Mouse (Mus musculus) cerebellum, postnatal 14 days (tissue): ENCODE measurements around the gene Clba1.

Experiments
- DNase-seq, 2 experiments: peaks; one replicate each; pipeline ENCODE4 v3.0.0; 2021; ENCODE audit warnings: mixed read lengths in 2 of 2

Clba1 gene

DNA sequence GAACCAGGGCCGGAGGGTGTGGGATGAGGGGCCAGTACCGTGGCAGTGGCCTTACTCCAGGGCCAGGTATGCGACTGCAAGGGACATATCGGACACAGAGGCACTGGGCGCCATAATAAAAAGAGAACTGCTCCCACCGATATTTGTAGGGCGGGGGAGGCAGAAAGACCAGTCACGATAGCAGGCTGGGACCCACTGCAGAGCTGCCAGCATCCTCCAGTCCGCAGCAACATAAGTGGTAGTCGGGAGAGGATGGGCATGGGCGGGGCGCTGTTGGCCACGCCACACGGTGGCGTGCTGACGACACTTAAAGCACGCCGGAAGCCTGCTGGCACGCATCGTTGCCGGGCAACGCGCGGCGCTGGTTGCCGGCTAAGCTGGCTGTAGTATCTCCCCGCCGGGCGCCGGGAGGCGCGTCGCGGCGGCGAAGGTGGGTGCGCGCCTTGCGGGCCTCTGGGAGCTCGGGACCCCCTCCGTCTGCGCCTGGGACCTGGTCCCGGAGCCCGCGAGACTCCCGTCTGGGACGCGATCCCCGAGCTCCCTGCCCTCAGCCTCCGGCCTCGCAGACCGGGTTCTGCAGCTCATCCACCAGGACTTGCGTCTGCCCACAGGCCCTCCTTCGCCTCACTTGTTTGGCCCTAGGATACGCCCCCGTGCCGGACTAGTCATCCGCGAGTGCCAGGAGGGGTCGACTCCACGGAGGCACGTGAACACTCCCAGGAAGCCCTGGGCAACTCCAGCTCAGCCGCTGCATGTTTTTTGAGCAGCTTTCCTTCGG, at the start of gene Clba1:
Gene Clba1, plus strand, starts transcription at position 351 of the 778 bp plus-strand sequence.
- DNase-seq, result peak; percentile 94 to 96

DNA sequence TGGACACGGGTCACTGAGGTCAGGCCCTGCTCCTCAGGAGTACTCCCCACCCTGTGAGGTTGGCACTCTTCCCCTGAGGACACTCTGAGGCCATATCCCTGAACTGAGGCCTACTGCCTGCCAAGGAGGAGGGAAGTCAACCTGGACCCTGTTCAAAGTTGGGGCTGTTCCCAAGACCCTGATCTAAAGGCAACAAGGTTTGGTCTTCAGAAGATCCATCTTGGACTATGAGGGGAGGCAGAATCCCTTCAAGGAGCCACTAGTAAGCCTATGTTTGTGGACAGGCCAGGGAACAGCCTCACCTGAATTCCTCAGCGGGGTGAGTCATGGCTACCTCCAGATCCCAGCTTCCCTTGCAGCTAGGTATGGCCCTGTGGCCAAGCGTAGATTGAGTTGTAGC, 49.3 kb upstream of the Clba1 start:
- no peak for DNase-seq

DNA sequence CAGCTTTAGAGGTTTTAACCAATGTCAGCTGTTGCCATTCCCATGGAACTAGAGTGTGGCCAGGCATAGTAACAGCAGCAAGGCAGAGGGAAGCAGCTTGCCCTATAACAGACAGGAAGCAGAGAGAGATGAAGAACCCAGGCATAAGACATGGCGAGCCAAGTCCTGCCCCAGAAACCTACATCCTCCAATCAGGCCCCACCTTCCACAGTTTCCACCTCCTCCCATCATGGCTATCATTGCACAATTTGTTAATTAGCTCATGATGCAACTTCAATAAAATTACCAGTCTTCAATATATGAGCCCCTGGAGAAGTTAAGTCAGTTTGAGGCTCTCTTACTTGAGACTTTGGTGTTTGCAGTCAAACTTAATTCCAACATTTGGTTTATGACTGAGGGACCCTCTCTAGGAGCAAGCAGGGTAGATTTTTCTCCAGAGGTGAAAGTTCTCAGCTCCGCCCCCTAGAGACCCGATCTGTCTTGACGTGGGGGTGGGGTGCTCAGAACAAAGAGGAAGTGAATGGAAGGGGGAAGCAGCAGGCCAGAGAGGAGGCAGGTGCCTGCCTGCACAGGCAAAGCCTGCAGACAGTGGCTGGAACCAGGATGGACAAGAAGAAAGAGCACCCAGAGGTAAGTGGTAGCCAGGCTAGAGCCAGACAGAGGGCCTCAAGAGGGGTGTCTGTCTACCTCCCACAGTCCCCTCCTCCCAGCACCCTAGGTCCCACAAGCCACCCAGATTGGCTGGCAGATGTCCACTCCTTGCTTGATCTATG, 48.4 kb upstream of the Clba1 start, which contains the start of gene Pld4:
Gene Pld4, plus strand, starts transcription at position 502 of the 773 bp plus-strand sequence.
- no peak for DNase-seq

GRCm38 (mm10) chr12:112761411-112761810, 47.3 kb upstream of the Clba1 start:
- no peak for DNase-seq

DNA sequence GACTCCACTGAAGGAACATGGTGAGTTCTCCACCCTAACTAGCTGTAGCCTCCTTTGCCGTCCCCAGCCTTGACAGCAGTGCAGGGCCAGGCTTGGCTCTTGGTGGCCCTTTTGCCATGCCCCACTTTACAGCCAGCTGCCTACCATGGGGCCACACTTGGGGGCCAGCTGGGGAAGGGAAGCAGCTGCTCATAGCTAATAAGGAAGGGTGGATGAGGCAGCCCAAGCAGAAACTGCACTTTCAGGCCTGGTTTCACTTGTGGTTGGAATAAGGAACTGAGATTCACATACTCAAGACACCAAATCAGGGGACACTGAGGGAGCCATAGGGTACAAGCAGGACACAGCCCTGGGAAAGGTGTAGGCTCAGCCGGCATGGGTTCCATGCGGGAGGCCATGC, 46.7 kb upstream of the Clba1 start:
- no peak for DNase-seq

GRCm38 (mm10) chr12:112763176-112763575, 45.6 kb upstream of the Clba1 start:
- DNase-seq, result no peak

DNA sequence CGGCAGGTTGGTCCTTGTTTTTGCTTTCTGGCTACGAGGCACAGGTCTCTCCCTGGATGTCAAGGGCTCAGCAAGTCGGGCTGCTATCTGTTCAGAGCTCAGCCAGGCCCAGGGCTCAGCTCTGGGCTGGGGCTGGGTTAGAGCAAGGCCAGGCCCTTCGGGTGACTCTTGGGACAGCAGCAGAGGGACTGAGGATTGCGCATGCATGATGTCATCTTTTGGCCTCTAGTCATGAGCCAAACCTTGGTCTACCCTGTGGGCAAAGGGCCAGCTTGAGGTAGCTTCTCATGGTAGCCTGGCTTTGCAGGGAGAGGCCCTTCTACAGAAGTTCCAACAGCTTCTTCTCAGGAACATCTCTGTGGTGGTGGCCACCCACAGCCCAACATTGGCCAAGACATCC, 44.6 kb upstream of the Clba1 start:
- no peak for DNase-seq

DNA sequence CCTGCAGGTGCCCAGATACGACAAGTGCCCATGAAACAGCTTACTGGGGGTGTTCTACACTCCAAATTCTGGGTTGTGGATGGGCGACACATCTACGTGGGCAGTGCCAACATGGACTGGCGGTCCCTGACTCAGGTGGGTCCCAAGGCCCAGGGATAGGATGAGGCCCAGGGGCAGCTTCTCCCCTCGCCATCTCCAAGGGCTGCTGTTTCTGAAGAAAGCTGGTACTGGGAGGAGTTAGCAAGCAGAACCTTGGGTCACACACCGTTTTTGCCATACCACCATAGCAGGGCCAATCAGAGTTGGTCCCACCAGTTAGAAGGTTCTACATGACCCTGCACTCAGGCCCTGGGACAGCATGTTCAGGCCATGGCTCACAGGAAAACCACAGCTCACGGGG, 43.7 kb upstream of the Clba1 start:
- no peak for DNase-seq

GRCm38 (mm10) chr12:112766586-112766985, 42.2 kb upstream of the Clba1 start:
- DNase-seq, result no peak

- DNase-seq, result peak; percentile 50 to 53
Observed at GRCm38 (mm10) chr12:112767036-112767890, 41.5 kb upstream of the Clba1 start.

DNA sequence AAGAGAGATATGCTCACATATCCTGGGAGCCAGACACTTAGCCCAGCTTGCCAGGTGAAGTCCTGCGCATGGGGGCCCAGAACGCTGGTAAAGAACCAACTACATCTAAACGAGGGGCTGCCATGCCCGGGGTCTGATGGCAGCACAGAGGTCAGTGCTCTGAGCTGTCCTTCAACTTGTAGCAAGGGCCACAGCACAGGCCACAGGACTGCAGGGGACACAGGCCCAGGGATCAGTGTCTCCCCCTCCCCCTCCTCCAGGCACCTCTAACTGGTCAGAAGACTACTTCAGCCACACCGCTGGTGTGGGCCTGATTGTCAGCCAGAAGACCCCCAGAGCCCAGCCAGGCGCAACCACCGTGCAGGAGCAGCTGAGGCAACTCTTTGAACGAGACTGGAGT, 40.6 kb upstream of the Clba1 start:
- no peak for DNase-seq

DNA sequence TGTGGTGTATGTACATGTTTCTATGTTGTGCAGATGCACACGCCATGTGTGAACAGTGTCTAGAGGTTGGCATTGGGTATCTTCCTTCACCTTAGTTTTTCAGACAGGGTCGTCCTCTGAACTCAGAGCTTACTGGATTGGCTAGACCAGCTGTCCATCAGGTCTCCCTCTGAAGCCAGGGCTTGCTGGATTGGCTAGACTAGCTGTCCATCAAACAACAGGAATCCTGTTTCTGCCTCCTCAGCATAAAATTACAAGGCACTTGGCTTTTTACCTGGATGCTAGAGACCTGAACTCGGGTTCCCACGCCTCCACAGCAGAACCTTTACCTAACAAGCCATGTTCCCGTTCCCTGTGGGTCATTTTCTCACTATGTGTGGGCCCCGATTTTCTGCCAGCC, 39.7 kb upstream of the Clba1 start:
- peak in 1 of 2 experiments; percentile 36 for DNase-seq

DNA sequence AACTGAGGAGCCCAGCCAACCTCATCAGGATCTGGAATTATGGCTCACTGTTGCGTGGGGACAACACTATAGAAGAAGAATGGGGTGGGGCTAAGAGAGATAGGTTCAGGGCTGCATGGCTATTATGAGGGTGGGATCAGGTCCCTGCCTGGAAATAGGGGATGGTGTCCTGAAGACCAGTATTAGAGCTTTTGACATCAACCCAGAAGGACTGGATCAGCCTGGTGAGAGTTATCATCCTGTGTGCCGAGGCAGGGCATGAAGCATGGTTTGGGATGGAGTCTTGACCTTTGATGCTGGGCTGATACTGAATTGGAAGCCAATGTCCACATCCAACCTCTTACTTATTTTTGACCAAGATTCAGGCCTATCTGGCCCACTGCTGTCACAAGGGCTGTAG, 39.0 kb upstream of the Clba1 start:
- DNase-seq, result no peak

DNA sequence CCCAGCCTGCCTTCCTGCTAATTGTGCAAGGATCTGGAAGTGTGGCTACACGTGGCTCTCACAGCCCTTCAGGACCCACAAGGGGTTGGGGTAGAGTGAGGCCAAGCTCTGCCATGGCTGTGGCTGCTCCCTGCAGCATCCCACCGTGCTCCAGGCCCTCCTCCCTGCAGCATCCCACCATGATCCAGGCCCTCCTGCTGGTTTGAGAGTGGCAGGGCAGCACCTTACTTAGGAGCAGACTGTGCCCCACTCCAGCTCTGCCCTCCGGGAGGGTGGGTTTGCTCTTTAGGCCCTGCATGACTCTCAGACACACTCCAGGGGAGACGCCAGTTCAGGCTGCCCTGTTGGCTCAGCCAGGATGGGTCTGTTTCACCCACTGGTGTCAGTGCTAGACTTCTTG, 38.3 kb upstream of the Clba1 start:
- DNase-seq, result no peak

GRCm38 (mm10) chr12:112772306-112772705, 36.4 kb upstream of the Clba1 start:
- no peak for DNase-seq

DNA sequence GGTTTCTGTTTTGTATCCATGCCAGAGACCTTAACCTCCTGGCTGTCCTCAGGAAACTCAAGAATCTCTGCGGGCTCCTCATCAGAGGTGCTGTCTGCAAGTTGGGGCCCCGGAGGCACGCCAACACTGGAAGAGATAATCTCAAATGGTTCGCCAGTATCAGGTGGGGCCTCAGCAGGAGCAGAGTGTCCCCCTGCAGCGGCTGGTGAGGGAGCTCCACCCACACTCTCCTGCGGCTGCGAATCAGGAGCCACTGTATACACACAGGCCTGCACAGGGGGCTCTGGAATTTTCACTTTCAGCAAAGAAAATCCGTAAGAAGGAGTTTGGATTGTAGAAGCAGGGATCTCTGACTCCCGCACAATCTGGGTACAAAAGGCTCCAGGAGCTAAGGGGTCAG, 35.4 kb upstream of the Clba1 start:
- no peak for DNase-seq

- DNase-seq, result no peak
Observed at GRCm38 (mm10) chr12:112774026-112774425, 34.7 kb upstream of the Clba1 start.

DNA sequence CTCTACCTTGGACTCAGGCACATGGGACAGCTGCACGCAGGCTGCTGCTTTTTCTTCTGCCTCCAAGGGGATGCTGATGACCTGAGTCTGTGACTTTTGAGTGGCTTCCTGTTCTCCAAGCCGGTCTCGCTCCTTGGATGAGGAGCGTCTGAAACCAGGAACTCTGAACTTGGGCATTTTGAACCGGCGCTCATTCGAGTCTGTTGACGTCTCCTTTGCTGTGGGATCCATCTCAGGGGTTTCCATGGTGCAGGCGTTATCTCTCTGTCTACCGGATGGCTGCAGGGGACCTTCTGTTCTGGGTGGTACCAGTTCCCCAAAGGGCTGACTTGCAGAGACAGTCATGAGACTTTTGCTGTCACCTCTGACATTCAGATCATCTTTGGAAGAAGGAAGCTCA, 34.3 kb upstream of the Clba1 start:
- DNase-seq, result no peak

DNA sequence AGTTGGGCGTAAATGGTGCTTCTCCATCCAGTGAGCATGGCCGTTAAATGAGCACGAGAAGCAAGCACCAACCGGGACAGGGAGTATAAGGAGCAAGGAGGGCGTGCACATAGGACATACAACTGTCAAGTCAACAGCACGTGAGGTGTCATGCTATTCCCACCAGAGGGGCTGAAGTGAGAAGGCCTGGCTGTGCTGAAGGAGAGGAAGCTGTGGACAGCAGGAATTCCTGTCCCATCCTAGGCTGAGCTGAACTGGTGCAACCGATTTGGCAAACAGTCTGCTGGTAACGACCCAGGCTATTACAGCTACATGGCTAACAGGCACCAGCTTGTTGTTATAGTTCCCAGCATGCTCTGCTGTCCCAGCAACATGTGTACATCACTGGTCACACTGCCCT, 17.7 kb upstream of the Clba1 start:
- no peak for DNase-seq

- peak; percentile 66 to 74 for DNase-seq
Observed at GRCm38 (mm10) chr12:112793601-112794355, 15.0 kb upstream of the Clba1 start.

- DNase-seq, result no peak
Observed at GRCm38 (mm10) chr12:112794356-112794816, 14.4 kb upstream of the Clba1 start.

GRCm38 (mm10) chr12:112794998-112795397, 13.7 kb upstream of the Clba1 start:
- no peak for DNase-seq
